Mouse (Mus musculus) midbrain, embryonic 12.5 days (tissue): ENCODE measurements at regions not wholly inside any gene's neighbourhood (a gene's known extent, or its start where the extent isn't known, plus 50 kb on each side); places are given as distances from the start of the nearest gene placed in this dataset.

Source experiments
- ATAC-seq: fragments of 200-750 bp; cut with Nextera tagmentation; 2 replicates; pipeline ENCODE4 v1.8.0; 2017; ENCODE audit warnings: low read depth, moderate TSS enrichment, moderate library complexity; ENCODE audit not compliant: low FRiP score
- H3K27ac ChIP-seq: fragments of 300-500 bp; sonication (generic); replicated peaks from 2 replicates; pipeline ENCODE4 v1.5.1; 2016; ENCODE audit warnings: mild to moderate bottlenecking
- H3K27me3 ChIP-seq: fragments of 300-500 bp; sonication (generic); 2 replicates; pipeline ENCODE4 v1.6.1; 2016; ENCODE audit warnings: mild to moderate bottlenecking
- H3K36me3 ChIP-seq: fragments of 300-500 bp; sonication (generic); 2 replicates; pipeline ENCODE4 v1.6.1; 2016
- H3K4me1 ChIP-seq: fragments of 300-500 bp; sonication (generic); 2 replicates; pipeline ENCODE4 v1.6.1; 2016
- H3K4me2 ChIP-seq: fragments of 300-500 bp; sonication (generic); replicated peaks from 2 replicates; pipeline ENCODE4 v1.6.1; 2016; ENCODE audit warnings: mild to moderate bottlenecking, moderate library complexity
- H3K4me3 ChIP-seq: fragments of 300-500 bp; sonication (generic); 2 replicates; pipeline ENCODE4 v1.5.1; 2016; ENCODE audit warnings: mild to moderate bottlenecking
- H3K9ac ChIP-seq: fragments of 300-500 bp; sonication (generic); replicated peaks from 2 replicates; pipeline ENCODE4 v1.6.1; 2016; ENCODE audit warnings: mild to moderate bottlenecking, moderate library complexity
- H3K9me3 ChIP-seq: fragments of 300-500 bp; sonication (generic); 2 replicates; pipeline ENCODE4 v1.6.1; 2016; ENCODE audit warnings: mild to moderate bottlenecking
- WGBS: fragments of 180-500 bp; shearing (Covaris S2); methylation state at CpG from one replicate; pipeline ENCODE4 v1.1.7; 2016; 5-methylcytosine and 5-hydroxymethylcytosine counted together

- WGBS, result 91% methylated on average over 10 of the region's 10 CpGs
Observed at GRCm38 (mm10) chr14:68022925-68023324, 1271.2 kb downstream of the Synb start.

DNA sequence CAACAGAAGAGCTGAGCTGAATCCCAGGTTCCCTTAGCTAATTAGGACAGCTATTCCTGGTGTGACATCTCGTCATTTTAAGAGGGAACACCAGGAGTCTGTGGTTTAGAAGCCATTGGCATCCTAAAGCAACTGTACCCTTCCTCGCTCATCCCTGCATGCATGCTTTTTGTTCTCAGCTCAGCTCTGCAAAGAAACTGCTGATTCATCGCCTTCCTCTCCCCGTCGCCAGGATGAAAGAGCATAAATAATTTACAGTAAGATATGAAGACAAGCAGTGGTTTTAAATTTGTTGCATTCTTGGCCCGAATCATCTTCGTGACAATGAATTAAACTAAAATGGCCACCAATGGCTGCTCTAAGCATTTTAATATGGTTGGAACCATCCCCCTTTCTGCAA, 1272.9 kb downstream of the Synb start:
- Histone ChIP-seq H3K4me3 (no peak overlapping the region), H3K4me2 (no peak overlapping the region), H3K4me1 (peaks cover 13% of the 10 kb centered on the region), H3K27me3 (no peaks in the 10 kb centered on the region), H3K27ac (peak overlapping the region; percentile 69), H3K9me3 (no peaks in the 10 kb centered on the region), H3K9ac (no peak overlapping the region), H3K36me3 (no peaks in the 10 kb centered on the region)
- 79% methylated on average over 7 of the region's 7 CpGs for WGBS
- ATAC-seq, result no peak

More at GRCm38 (mm10) chr14:68022925-68023324, 1271.2 kb downstream of the Synb start:
- no peaks in the 10 kb centered on the region for H3K27me3 ChIP-seq
- peaks cover 13% of the 10 kb centered on the region for H3K4me1 ChIP-seq
- no peak overlapping the region for H3K4me2 ChIP-seq
- ATAC-seq, result no peak
- no peaks in the 10 kb centered on the region for H3K9me3 ChIP-seq
- H3K9ac ChIP-seq, result no peak overlapping the region
- no peaks in the 10 kb centered on the region for H3K36me3 ChIP-seq
- H3K4me3 ChIP-seq, result no peak overlapping the region
- H3K27ac ChIP-seq, result no peak overlapping the region

DNA sequence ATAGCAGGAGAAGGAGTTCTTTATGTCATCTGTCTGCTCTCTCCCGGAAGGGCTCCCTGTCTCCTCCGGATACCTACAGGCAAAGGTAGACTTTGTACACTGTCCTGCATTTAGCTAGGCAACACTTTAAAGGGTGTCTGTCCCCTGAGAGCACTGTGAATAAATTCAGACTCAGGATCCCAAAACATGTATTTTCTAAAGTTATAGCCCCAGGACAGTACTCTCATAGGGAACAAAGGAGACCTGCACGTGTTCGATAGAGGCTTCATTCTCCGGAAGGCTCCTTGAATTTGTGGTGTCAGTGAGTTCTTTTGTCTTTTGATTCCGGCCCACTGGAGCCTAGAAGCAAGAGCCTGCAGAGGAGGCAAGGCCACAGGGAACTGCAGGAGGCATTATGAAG, 1273.3 kb downstream of the Synb start:
- no peaks in the 10 kb centered on the region for H3K27me3 ChIP-seq
- ATAC-seq, result no peak
- no peak overlapping the region for H3K4me3 ChIP-seq
- no peak overlapping the region for H3K4me2 ChIP-seq
- H3K36me3 ChIP-seq, result no peaks in the 10 kb centered on the region
- peaks cover 13% of the 10 kb centered on the region for H3K4me1 ChIP-seq
- H3K9me3 ChIP-seq, result no peaks in the 10 kb centered on the region
- no peak overlapping the region for H3K9ac ChIP-seq
- 64% methylated on average over 6 of the region's 6 CpGs for WGBS
- peak overlapping the region; percentile 69 for H3K27ac ChIP-seq

GRCm38 (mm10) chr14:68018686-68019085, 1275.4 kb downstream of the Synb start:
- Histone ChIP-seq H3K36me3 (no peaks in the 10 kb centered on the region), H3K27me3 (no peaks in the 10 kb centered on the region), H3K4me3 (no peak overlapping the region), H3K4me2 (no peak overlapping the region), H3K9me3 (no peaks in the 10 kb centered on the region), H3K4me1 (peaks cover 13% of the 10 kb centered on the region), H3K27ac (no peak overlapping the region), H3K9ac (no peak overlapping the region)
- no peak for ATAC-seq

- no peaks in the 10 kb centered on the region for H3K9me3 ChIP-seq
- H3K27ac ChIP-seq, result no peak overlapping the region
- no peak overlapping the region for H3K9ac ChIP-seq
- ATAC-seq, result no peak
- H3K4me3 ChIP-seq, result no peak overlapping the region
- WGBS, result 98% methylated on average over 7 of the region's 7 CpGs
- H3K4me2 ChIP-seq, result no peak overlapping the region
- H3K36me3 ChIP-seq, result no peaks in the 10 kb centered on the region
- no peaks in the 10 kb centered on the region for H3K4me1 ChIP-seq
- H3K27me3 ChIP-seq, result peaks cover 4% of the 10 kb centered on the region; the same call in 1 of the 2 replicates
Observed at GRCm38 (mm10) chr14:67996790-67997417, 1297.2 kb downstream of the Synb start.

- peak overlapping the region; percentile 34 for H3K4me2 ChIP-seq
- no peaks in the 10 kb centered on the region for H3K4me1 ChIP-seq
- no peaks in the 10 kb centered on the region for H3K36me3 ChIP-seq
- H3K4me3 ChIP-seq, result no peak overlapping the region
- H3K9ac ChIP-seq, result no peak overlapping the region
- no peaks in the 10 kb centered on the region for H3K9me3 ChIP-seq
- WGBS, result 58% methylated on average over 13 of the region's 13 CpGs
- no peak overlapping the region for H3K27ac ChIP-seq
- no peak for ATAC-seq
- H3K27me3 ChIP-seq, result peaks cover 4% of the 10 kb centered on the region; the same call in 1 of the 2 replicates
Observed at GRCm38 (mm10) chr14:67993611-67994051, 1300.5 kb downstream of the Synb start.

DNA sequence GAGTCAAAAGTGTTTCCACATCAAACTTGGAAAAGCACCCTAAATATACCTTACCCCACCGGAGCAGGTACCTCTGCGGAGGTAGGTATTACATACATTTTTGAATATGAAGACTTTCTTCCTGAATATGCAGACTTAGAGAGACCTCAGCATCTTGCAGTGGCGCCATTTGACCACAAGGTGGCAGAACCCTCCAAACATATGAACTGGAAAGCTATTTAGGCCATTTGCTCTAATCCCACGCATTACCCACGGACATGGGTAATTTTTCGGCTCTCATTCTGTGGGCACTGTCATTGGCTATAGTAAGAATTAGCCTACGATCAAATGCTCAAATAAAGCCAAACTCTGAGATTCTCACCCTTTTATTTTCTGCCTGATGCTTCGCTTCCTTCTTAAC, 1301.0 kb downstream of the Synb start:
- 16% methylated on average over 8 of the region's 8 CpGs for WGBS
- Histone ChIP-seq H3K4me3 (no peak overlapping the region), H3K4me2 (peak overlapping the region; percentile 34), H3K9ac (no peak overlapping the region), H3K4me1 (no peaks in the 10 kb centered on the region), H3K27me3 (peaks cover 4% of the 10 kb centered on the region; the same call in 1 of the 2 replicates), H3K9me3 (no peaks in the 10 kb centered on the region), H3K36me3 (no peaks in the 10 kb centered on the region), H3K27ac (no peak overlapping the region)
- no peak for ATAC-seq

- ATAC-seq, result no peak
- Histone ChIP-seq H3K36me3 (no peaks in the 10 kb centered on the region), H3K4me1 (no peaks in the 10 kb centered on the region), H3K4me2 (no peak overlapping the region), H3K9me3 (no peaks in the 10 kb centered on the region), H3K4me3 (no peak overlapping the region), H3K27me3 (peaks cover 4% of the 10 kb centered on the region; the same call in 1 of the 2 replicates), H3K9ac (no peak overlapping the region), H3K27ac (no peak overlapping the region)
- 74% methylated on average over 6 of the region's 6 CpGs for WGBS
Observed at GRCm38 (mm10) chr14:67992088-67992487, 1302.0 kb downstream of the Synb start.

DNA sequence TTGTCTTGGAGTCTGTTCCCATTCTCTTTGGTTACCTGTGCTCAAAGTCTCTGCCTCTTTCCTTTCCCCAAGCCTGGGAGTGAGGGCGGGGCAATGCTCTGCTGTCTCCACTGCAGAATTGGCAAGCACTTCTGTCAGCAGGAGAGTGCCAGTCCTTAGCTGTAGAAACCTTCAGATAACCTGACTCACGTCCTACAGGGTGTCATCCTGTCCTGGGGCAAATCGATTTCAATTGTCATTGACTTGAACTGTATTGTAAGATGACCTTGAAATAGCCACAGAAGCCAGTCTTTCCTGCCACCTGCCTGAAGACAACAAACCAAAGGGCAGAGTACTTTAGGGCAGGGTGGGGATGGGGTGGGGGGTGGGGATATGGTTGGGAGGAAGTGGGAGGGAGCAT, 1303.8 kb downstream of the Synb start:
- Histone ChIP-seq H3K27ac (no peak overlapping the region), H3K9me3 (no peaks in the 10 kb centered on the region), H3K4me1 (no peaks in the 10 kb centered on the region), H3K4me3 (no peak overlapping the region), H3K4me2 (no peak overlapping the region), H3K27me3 (peaks cover 4% of the 10 kb centered on the region; the same call in 1 of the 2 replicates), H3K9ac (no peak overlapping the region), H3K36me3 (no peaks in the 10 kb centered on the region)
- WGBS, result 84% methylated on average over 3 of the region's 3 CpGs
- no peak for ATAC-seq
